Mouse (Mus musculus) bone marrow, adult 2 months (tissue): ENCODE data around the gene Fcf1.

Source experiments
- CTCF ChIP-seq: fragments of 200-500 bp; IDR thresholded peaks from 2 replicates; pipeline ENCODE4 v1.5.1; 2011; ENCODE audit warnings: low read length, control low read depth; ENCODE audit not compliant: control insufficient read depth, insufficient read depth
- POLR2A ChIP-seq: fragments of 200-500 bp; IDR thresholded peaks from 2 replicates; pipeline ENCODE4 v1.6.1; 2011; ENCODE audit warnings: low read depth, mild to moderate bottlenecking, control low read depth, low read length, borderline replicate concordance; ENCODE audit not compliant: control insufficient read depth

- TF ChIP-seq CTCF (no peak), POLR2A (no peak)
Observed at GRCm38 (mm10) chr12:84921881-84922419, 48.7 kb upstream of the Fcf1 start.
